Mouse (Mus musculus): ENCODE data around the gene Timm8b. TPM values are rescaled to one million over a fixed set of nuclear protein-coding genes. Genes with fewer than 3 reads are reported as not detected.
"Not testable (repeated sequence)": the region's sequence is repeated elsewhere in the genome, so short reads cannot be mapped to it uniquely, and the experiment has no call there.

Gene Timm8b
- polyA plus RNA-seq, 1 experiment from 2014 or later, result 176 TPM

- Histone ChIP-seq H3K4me3 (no peak overlapping the region), H3K9me3 (no peaks in the 10 kb centered on the region), H3K27ac (no peak overlapping the region), H3K9ac (no peak overlapping the region), H3K27me3 (no peaks in the 10 kb centered on the region), H3K4me2 (no peak overlapping the region), H3K36me3 (peaks cover 70% of the 10 kb centered on the region), H3K4me1 (peaks cover 7% of the 10 kb centered on the region)
- 85% methylated on average over 4 of the region's 4 CpGs for WGBS
- no peak for ATAC-seq (ENCODE audit: borderline replicate concordance, extremely low read depth, low FRiP score, low TSS enrichment)
These were observed 8.4 kb downstream of the Timm8b start for GRCm38 (mm10) chr9:50612115-50612514.

GRCm38 (mm10) chr9:50616161-50616560 lies 12.5 kb downstream of the Timm8b start:
- H3K9ac ChIP-seq, result peak overlapping the region; percentile 100
- peaks cover 15% of the 10 kb centered on the region for H3K4me1 ChIP-seq
- no peaks in the 10 kb centered on the region for H3K9me3 ChIP-seq
- H3K4me2 ChIP-seq, result peak overlapping the region; percentile 70
- H3K27ac ChIP-seq, result no peak overlapping the region; the same call in 1 of the 2 replicates
- H3K27me3 ChIP-seq, result no peaks in the 10 kb centered on the region
- no peak for ATAC-seq (ENCODE audit: borderline replicate concordance, extremely low read depth, low FRiP score, low TSS enrichment)
- H3K4me3 ChIP-seq, result peak overlapping the region; percentile 100
- 32% methylated on average over 11 of the region's 11 CpGs for WGBS
- H3K36me3 ChIP-seq, result peaks cover 35% of the 10 kb centered on the region

- Histone ChIP-seq H3K9me3 (no peaks in the 10 kb centered on the region), H3K27ac (peak within 1 kb of the TSS; percentile 96), H3K4me2 (peak within 1 kb of the TSS; percentile 70), H3K4me1 (peaks cover 15% of the 10 kb centered on the region), H3K36me3 (peaks cover 29% of the 10 kb centered on the region), H3K9ac (peak within 1 kb of the TSS; percentile 100), H3K4me3 (peak within 1 kb of the TSS; percentile 100), H3K27me3 (no peaks in the 10 kb centered on the region)
- ATAC-seq (ENCODE audit: borderline replicate concordance, extremely low read depth, low FRiP score, low TSS enrichment), result peak; percentile 94
- under 1% methylated on average over 78 of the region's 81 CpGs for WGBS
These were observed 13.3 kb downstream of the Timm8b start, which contains the start of the genes Pih1d2 and Nkapd1 for GRCm38 (mm10) chr9:50616766-50617603. TSS of gene Pih1d2 (plus strand) at chr9:50617321. TSS of gene Nkapd1 (minus strand) at chr9:50617464.

GRCm38 (mm10) chr9:50617794-50618330 lies 14.2 kb downstream of the Timm8b start:
- Histone ChIP-seq H3K9me3 (no peaks in the 10 kb centered on the region), H3K4me2 (peak overlapping the region; percentile 70), H3K4me1 (peaks cover 15% of the 10 kb centered on the region), H3K4me3 (peak overlapping the region; percentile 100), H3K27ac (no peak overlapping the region), H3K9ac (no peak overlapping the region), H3K27me3 (no peaks in the 10 kb centered on the region), H3K36me3 (peaks cover 21% of the 10 kb centered on the region)
- no peak for ATAC-seq (ENCODE audit: borderline replicate concordance, extremely low read depth, low FRiP score, low TSS enrichment)
- 56% methylated on average over 9 of the region's 9 CpGs for WGBS

- peaks cover 18% of the 10 kb centered on the region for H3K36me3 ChIP-seq
- H3K9ac ChIP-seq; ATAC-seq (ENCODE audit: borderline replicate concordance, extremely low read depth, low FRiP score, low TSS enrichment); H3K9me3 ChIP-seq; H3K27ac ChIP-seq; H3K4me1 ChIP-seq; H3K4me2 ChIP-seq; H3K4me3 ChIP-seq; H3K27me3 ChIP-seq: not testable (repeated sequence)
- WGBS, result 91% methylated on average over 6 of the region's 8 CpGs
These were observed 27.2 kb downstream of the Timm8b start for GRCm38 (mm10) chr9:50630903-50631302.

GRCm38 (mm10) chr9:50632016-50632688 lies 28.4 kb downstream of the Timm8b start:
- 85% methylated on average over 6 of the region's 6 CpGs for WGBS
- H3K36me3 ChIP-seq, result peaks cover 28% of the 10 kb centered on the region

GRCm38 (mm10) chr9:50633059-50633458 lies 29.3 kb downstream of the Timm8b start:
- H3K4me3 ChIP-seq, result no peak overlapping the region
- no peak overlapping the region for H3K9ac ChIP-seq
- no peaks in the 10 kb centered on the region for H3K9me3 ChIP-seq
- no peaks in the 10 kb centered on the region for H3K4me1 ChIP-seq
- H3K4me2 ChIP-seq, result no peak overlapping the region
- H3K36me3 ChIP-seq, result peaks cover 34% of the 10 kb centered on the region
- WGBS, result 59% methylated on average over 2 of the region's 2 CpGs
- ATAC-seq (ENCODE audit: borderline replicate concordance, extremely low read depth, low FRiP score, low TSS enrichment), result no peak
- H3K27ac ChIP-seq, result no peak overlapping the region
- H3K27me3 ChIP-seq, result no peaks in the 10 kb centered on the region

More at GRCm38 (mm10) chr9:50632016-50632688, 28.4 kb downstream of the Timm8b start:
- H3K9me3 ChIP-seq, result no peaks in the 10 kb centered on the region
- H3K4me1 ChIP-seq, result no peaks in the 10 kb centered on the region
- H3K27ac ChIP-seq, result no peak overlapping the region
- H3K4me2 ChIP-seq, result no peak overlapping the region
- H3K4me3 ChIP-seq, result no peak overlapping the region
- H3K9ac ChIP-seq, result no peak overlapping the region
- no peak for ATAC-seq (ENCODE audit: borderline replicate concordance, extremely low read depth, low FRiP score, low TSS enrichment)
- H3K27me3 ChIP-seq, result no peaks in the 10 kb centered on the region

GRCm38 (mm10) chr9:50634270-50634669 lies 30.6 kb downstream of the Timm8b start:
- Histone ChIP-seq H3K27me3 (no peaks in the 10 kb centered on the region), H3K9me3 (no peaks in the 10 kb centered on the region), H3K4me1 (no peaks in the 10 kb centered on the region), H3K4me3 (no peak overlapping the region), H3K4me2 (no peak overlapping the region), H3K36me3 (peaks cover 41% of the 10 kb centered on the region), H3K27ac (no peak overlapping the region), H3K9ac (no peak overlapping the region)
- ATAC-seq (ENCODE audit: borderline replicate concordance, extremely low read depth, low FRiP score, low TSS enrichment), result no peak
- 90% methylated on average over 11 of the region's 11 CpGs for WGBS

- Histone ChIP-seq H3K4me2 (no peak overlapping the region), H3K36me3 (peaks cover 66% of the 10 kb centered on the region), H3K27ac (no peak overlapping the region), H3K4me1 (no peaks in the 10 kb centered on the region), H3K27me3 (no peaks in the 10 kb centered on the region), H3K9ac (no peak overlapping the region), H3K4me3 (no peak overlapping the region), H3K9me3 (no peaks in the 10 kb centered on the region)
- 81% methylated on average over 10 of the region's 10 CpGs for WGBS
- no peak for ATAC-seq (ENCODE audit: borderline replicate concordance, extremely low read depth, low FRiP score, low TSS enrichment)
These were observed 43.2 kb downstream of the Timm8b start for GRCm38 (mm10) chr9:50646826-50647370.

- WGBS, result 95% methylated on average over 10 of the region's 10 CpGs
- H3K9me3 ChIP-seq, result no peaks in the 10 kb centered on the region
- H3K27ac ChIP-seq, result no peak overlapping the region
- no peaks in the 10 kb centered on the region for H3K4me1 ChIP-seq
- H3K36me3 ChIP-seq, result peaks cover 55% of the 10 kb centered on the region
- H3K4me2 ChIP-seq, result no peak overlapping the region
- no peak overlapping the region for H3K4me3 ChIP-seq
- no peak overlapping the region for H3K9ac ChIP-seq
- ATAC-seq (ENCODE audit: borderline replicate concordance, extremely low read depth, low FRiP score, low TSS enrichment), result no peak
- H3K27me3 ChIP-seq, result no peaks in the 10 kb centered on the region
These were observed 46.8 kb downstream of the Timm8b start for GRCm38 (mm10) chr9:50650503-50650902.
